Mouse (Mus musculus): Measurements from ENCODE around the gene Wdr91. TPM values are rescaled to one million over a fixed set of nuclear protein-coding genes. Genes with fewer than 3 reads are reported as not detected.

The Wdr91 gene
- polyA plus RNA-seq, 1 experiment from 2014 or later = 19.9 TPM

GRCm38 (mm10) chr6:34868507-34869217 lies 42.0 kb downstream of the Wdr91 start:
- H3K4me1 ChIP-seq (ENCODE audit: insufficient read depth, low read depth, low read length) = peaks cover 51% of the 10 kb centered on the region
- H3K27me3 ChIP-seq (replicated peaks; ENCODE audit: insufficient read depth, low read length) = no peaks in the 10 kb centered on the region
- DNase-seq (ENCODE audit: low spot score) (peak; percentile 31), ATAC-seq (no peak)
- H3K36me3 ChIP-seq (ENCODE audit: insufficient read depth, low read length) = peaks cover 5% of the 10 kb centered on the region; the same call in 1 of the 2 replicates
- no peaks in the 10 kb centered on the region for H3K9me3 ChIP-seq (ENCODE audit: low read length)
- H3K9ac ChIP-seq (replicated peaks; ENCODE audit: low read depth) = no peak overlapping the region
- 55% methylated on average over 20 of the region's 20 CpGs for WGBS
- no peak overlapping the region for H3K4me2 ChIP-seq (replicated peaks; ENCODE audit: low read depth, low read length)
- TF ChIP-seq EP300 (IDR thresholded peaks at IDR 0.05) = no peak
- no peak for TF ChIP-seq CTCF (IDR thresholded peaks at IDR 0.05)
- peak overlapping the region; percentile 85 for H3K27ac ChIP-seq (ENCODE audit: low read length)
- no peak overlapping the region for H3K4me3 ChIP-seq (ENCODE audit: low read depth, low read length)

- Histone ChIP-seq H3K9me3 (ENCODE audit: low read length) (no peaks in the 10 kb centered on the region), H3K36me3 (ENCODE audit: insufficient read depth, low read length) (peaks cover 5% of the 10 kb centered on the region; the same call in 1 of the 2 replicates), H3K4me1 (ENCODE audit: insufficient read depth, low read depth, low read length) (peaks cover 51% of the 10 kb centered on the region), H3K4me3 (ENCODE audit: low read depth, low read length) (no peak overlapping the region), H3K4me2 (replicated peaks; ENCODE audit: low read depth, low read length) (no peak overlapping the region), H3K27ac (ENCODE audit: low read length) (peak overlapping the region; percentile 85), H3K27me3 (replicated peaks; ENCODE audit: insufficient read depth, low read length) (no peaks in the 10 kb centered on the region), H3K9ac (replicated peaks; ENCODE audit: low read depth) (no peak overlapping the region)
- ATAC-seq (no peak), DNase-seq (ENCODE audit: low spot score) (no peak)
- TF ChIP-seq CTCF (IDR thresholded peaks at IDR 0.05) = no peak
- TF ChIP-seq EP300 (IDR thresholded peaks at IDR 0.05) = no peak
- 77% methylated on average over 9 of the region's 10 CpGs for WGBS
Observed at GRCm38 (mm10) chr6:34867995-34868350, 42.7 kb downstream of the Wdr91 start.

GRCm38 (mm10) chr6:34867301-34867994 lies 43.2 kb downstream of the Wdr91 start:
- Histone ChIP-seq H3K4me1 (ENCODE audit: insufficient read depth, low read depth, low read length) (peaks cover 51% of the 10 kb centered on the region), H3K9me3 (ENCODE audit: low read length) (no peaks in the 10 kb centered on the region), H3K4me3 (ENCODE audit: low read depth, low read length) (no peak overlapping the region), H3K27me3 (replicated peaks; ENCODE audit: insufficient read depth, low read length) (no peaks in the 10 kb centered on the region), H3K9ac (replicated peaks; ENCODE audit: low read depth) (no peak overlapping the region), H3K36me3 (ENCODE audit: insufficient read depth, low read length) (no peaks in the 10 kb centered on the region), H3K4me2 (replicated peaks; ENCODE audit: low read depth, low read length) (peak overlapping the region; percentile 1; the same call in 1 of the 2 replicates), H3K27ac (ENCODE audit: low read length) (peak overlapping the region; percentile 95)
- ATAC-seq (no peak), DNase-seq (ENCODE audit: low spot score) (no peak)
- 79% methylated on average over 16 of the region's 16 CpGs for WGBS
- TF ChIP-seq CTCF (IDR thresholded peaks at IDR 0.05) (no peak), EP300 (IDR thresholded peaks at IDR 0.05) (no peak)

GRCm38 (mm10) chr6:34866786-34867185 lies 43.9 kb downstream of the Wdr91 start:
- Histone ChIP-seq H3K36me3 (ENCODE audit: insufficient read depth, low read length) (no peaks in the 10 kb centered on the region), H3K4me1 (ENCODE audit: insufficient read depth, low read depth, low read length) (peaks cover 51% of the 10 kb centered on the region), H3K27me3 (replicated peaks; ENCODE audit: insufficient read depth, low read length) (no peaks in the 10 kb centered on the region), H3K4me2 (replicated peaks; ENCODE audit: low read depth, low read length) (no peak overlapping the region; the same call in 1 of the 2 replicates), H3K4me3 (ENCODE audit: low read depth, low read length) (no peak overlapping the region), H3K9me3 (ENCODE audit: low read length) (no peaks in the 10 kb centered on the region), H3K9ac (replicated peaks; ENCODE audit: low read depth) (no peak overlapping the region), H3K27ac (ENCODE audit: low read length) (peak overlapping the region; percentile 95)
- ATAC-seq (peak; percentile 3), DNase-seq (ENCODE audit: low spot score) (peak; percentile 35)
- TF ChIP-seq CTCF (IDR thresholded peaks at IDR 0.05) (no peak), EP300 (IDR thresholded peaks at IDR 0.05) (no peak)
- WGBS = 48% methylated on average over 8 of the region's 8 CpGs

- 22% methylated on average over 7 of the region's 7 CpGs for WGBS
- H3K9me3 ChIP-seq (ENCODE audit: low read length) = no peaks in the 10 kb centered on the region
- no peak overlapping the region for H3K4me3 ChIP-seq (ENCODE audit: low read depth, low read length)
- H3K36me3 ChIP-seq (ENCODE audit: insufficient read depth, low read length) = no peaks in the 10 kb centered on the region
- H3K27ac ChIP-seq (ENCODE audit: low read length) = peak overlapping the region; percentile 95
- H3K27me3 ChIP-seq (replicated peaks; ENCODE audit: insufficient read depth, low read length) = no peaks in the 10 kb centered on the region
- peak; percentile 90 for ATAC-seq
- peak overlapping the region; percentile 32; the same call in 1 of the 2 replicates for H3K4me2 ChIP-seq (replicated peaks; ENCODE audit: low read depth, low read length)
- peaks cover 51% of the 10 kb centered on the region for H3K4me1 ChIP-seq (ENCODE audit: insufficient read depth, low read depth, low read length)
- TF ChIP-seq CTCF (IDR thresholded peaks at IDR 0.05) (no peak), EP300 (IDR thresholded peaks at IDR 0.05) (peak; percentile 97)
- no peak overlapping the region for H3K9ac ChIP-seq (replicated peaks; ENCODE audit: low read depth)
- DNase-seq (ENCODE audit: low spot score) = peak; percentile 92
Observed at GRCm38 (mm10) chr6:34865711-34866593, 44.7 kb downstream of the Wdr91 start.

GRCm38 (mm10) chr6:34865213-34865612 lies 45.5 kb downstream of the Wdr91 start:
- WGBS = 27% methylated on average over 5 of the region's 5 CpGs
- Histone ChIP-seq H3K27me3 (replicated peaks; ENCODE audit: insufficient read depth, low read length) (no peaks in the 10 kb centered on the region), H3K4me3 (ENCODE audit: low read depth, low read length) (no peak overlapping the region), H3K9ac (replicated peaks; ENCODE audit: low read depth) (no peak overlapping the region), H3K9me3 (ENCODE audit: low read length) (no peaks in the 10 kb centered on the region), H3K4me2 (replicated peaks; ENCODE audit: low read depth, low read length) (peak overlapping the region; percentile 32), H3K36me3 (ENCODE audit: insufficient read depth, low read length) (no peaks in the 10 kb centered on the region), H3K27ac (ENCODE audit: low read length) (peak overlapping the region; percentile 95), H3K4me1 (ENCODE audit: insufficient read depth, low read depth, low read length) (peaks cover 50% of the 10 kb centered on the region)
- ATAC-seq (no peak), DNase-seq (ENCODE audit: low spot score) (no peak)
- TF ChIP-seq CTCF (IDR thresholded peaks at IDR 0.05) = no peak
- no peak for TF ChIP-seq EP300 (IDR thresholded peaks at IDR 0.05)
